Comparison of ENCODE assay signal across 10 mouse cellular contexts in genomic region chr17:35240384-35241304, GRCm38 (mm10). TPM values are rescaled to one million over a fixed set of nuclear protein-coding genes. Genes with fewer than 3 reads are reported as not detected.
DNase-seq lines count a peak whose midpoint lies in the region; ATAC-seq and TF ChIP-seq lines count a peak whose summit lies in the region.
"Had no signal": no experiment of that assay in that cellular context is flagged by ENCODE, and none has a peak within 500 bp of the region (broad histone marks: within the 10 kb centered on the region; RNA-seq: fewer than 3 reads in every experiment).

No protein-coding gene starts in this region.

- WGBS in embryonic facial prominence, embryonic 10.5 days, result 35% methylated on average over 12 of the region's 12 CpGs
- WGBS in hindbrain, embryonic 15.5 days, result 35% methylated on average over 12 of the region's 12 CpGs
- WGBS in liver, postnatal 0 days (ENCODE audit: insufficient replicate concordance), result 32% methylated on average over 12 of the region's 12 CpGs

- DNase-seq in layer of hippocampus, adult 11-12 months (ENCODE audit: low spot score), result peak; percentile 55
- no peak for DNase-seq in layer of hippocampus, adult 18-20 months (ENCODE audit: low spot score in 2 of 2)
- DNase-seq in embryonic facial prominence, embryonic 10.5 days (ENCODE audit: low spot score), result no peak
- DNase-seq in liver, postnatal 0 days, result no peak
- no peak for DNase-seq in spleen, postnatal 36 days (ENCODE audit: low spot score in 2 of 2)
- DNase-seq in natural killer cell, adult 2 months (ENCODE audit: low spot score in 2 of 2), result no peak
- no peak for DNase-seq in layer of hippocampus, postnatal 25 days (ENCODE audit: extremely low spot score in 1 of 2, low spot score in 1 of 2)

- no peaks in the 10 kb centered on the region for H3K27me3 ChIP-seq in embryonic facial prominence, embryonic 10.5 days (replicated peaks; ENCODE audit: low read depth, poor library complexity, severe bottlenecking)
- H3K27me3 ChIP-seq in hindbrain, embryonic 15.5 days, result no peaks in the 10 kb centered on the region
- no peaks in the 10 kb centered on the region for H3K27me3 ChIP-seq in liver, postnatal 0 days (ENCODE audit: insufficient read depth, low read length)

- H3K4me3 ChIP-seq in embryonic facial prominence, embryonic 10.5 days, result peak overlapping the region; percentile 98
- peak overlapping the region; percentile 90 for H3K4me3 ChIP-seq in hindbrain, embryonic 15.5 days
- peak overlapping the region; percentile 90 for H3K4me3 ChIP-seq in liver, postnatal 0 days (ENCODE audit: low read depth, low read length)

- TF ChIP-seq CTCF in liver, postnatal 0 days (IDR thresholded peaks at IDR 0.05; ENCODE audit: low read depth), result no peak

- H3K9me3 ChIP-seq in embryonic facial prominence, embryonic 10.5 days, result no peaks in the 10 kb centered on the region
- no peaks in the 10 kb centered on the region for H3K9me3 ChIP-seq in hindbrain, embryonic 15.5 days
- no peaks in the 10 kb centered on the region for H3K9me3 ChIP-seq in liver, postnatal 0 days (ENCODE audit: low read length)

- TF ChIP-seq EP300 in liver, postnatal 0 days (IDR thresholded peaks at IDR 0.05; ENCODE audit: low read depth), result no peak

- peak overlapping the region; percentile 52 for H3K9ac ChIP-seq in hindbrain, embryonic 15.5 days
- H3K9ac ChIP-seq in liver, postnatal 0 days (replicated peaks), result peak overlapping the region; percentile 97

- ATAC-seq in hindbrain, embryonic 15.5 days (ENCODE audit: low FRiP score, low read depth), result peak; percentile 4
- ATAC-seq in liver, postnatal 0 days, result no peak

- peak overlapping the region; percentile 66 for H3K4me2 ChIP-seq in hindbrain, embryonic 15.5 days
- H3K4me2 ChIP-seq in liver, postnatal 0 days (ENCODE audit: low read depth, low read length), result peak overlapping the region; percentile 89

- peaks cover 49% of the 10 kb centered on the region for H3K4me1 ChIP-seq in embryonic facial prominence, embryonic 10.5 days
- peaks cover 49% of the 10 kb centered on the region for H3K4me1 ChIP-seq in hindbrain, embryonic 15.5 days (replicated peaks)
- peaks cover 38% of the 10 kb centered on the region for H3K4me1 ChIP-seq in liver, postnatal 0 days (ENCODE audit: insufficient read depth)

- H3K27ac ChIP-seq in embryonic facial prominence, embryonic 10.5 days (replicated peaks), result peak overlapping the region; percentile 100
- H3K27ac ChIP-seq in hindbrain, embryonic 15.5 days (replicated peaks), result peak overlapping the region; percentile 99
- H3K27ac ChIP-seq in liver, postnatal 0 days (ENCODE audit: low read depth), result peak overlapping the region; percentile 100

- peaks cover 29% of the 10 kb centered on the region for H3K36me3 ChIP-seq in embryonic facial prominence, embryonic 10.5 days (replicated peaks)
- peaks cover 17% of the 10 kb centered on the region for H3K36me3 ChIP-seq in hindbrain, embryonic 15.5 days
- H3K36me3 ChIP-seq in liver, postnatal 0 days (replicated peaks; ENCODE audit: insufficient read depth, low read length), result peaks cover 24% of the 10 kb centered on the region

RNA-seq across cellular contexts. Expression of gene Ddx39b, which starts 0.9 kb away (rescaled TPM):
- 100 to 1,000 TPM; 210 to 215 TPM for total RNA-seq in layer of hippocampus, adult 18-20 months (2021)
- polyA plus RNA-seq in embryonic facial prominence, embryonic 10.5 days (2016; fragmentation: Nextera tagmentation; extraction: Ambion mirVana), result 726 and 735 TPM in 2 replicates
- polyA plus RNA-seq in hindbrain, embryonic 15.5 days (2015; fragmentation: Nextera tagmentation; extraction: Ambion mirVana), result 361 and 365 TPM in 2 replicates
- polyA plus RNA-seq in liver, postnatal 0 days (2015; fragmentation: Nextera tagmentation; extraction: Ambion mirVana), result 79.6 and 87.2 TPM in 2 replicates
- 100 to 1,000 TPM; 213 to 229 TPM for total RNA-seq in layer of hippocampus, postnatal 25 days (2021)

RNA-seq across cellular contexts. Expression of gene Nfkbil1, which starts 5.1 kb away (rescaled TPM):
- 10 to 100 TPM; 13.6 to 15.8 TPM for total RNA-seq in layer of hippocampus, adult 18-20 months (2021)
- 9.3 and 9.6 TPM in 2 replicates for polyA plus RNA-seq in embryonic facial prominence, embryonic 10.5 days (2016; fragmentation: Nextera tagmentation; extraction: Ambion mirVana)
- 10.8 and 12.0 TPM in 2 replicates for polyA plus RNA-seq in hindbrain, embryonic 15.5 days (2015; fragmentation: Nextera tagmentation; extraction: Ambion mirVana)
- polyA plus RNA-seq in liver, postnatal 0 days (2015; fragmentation: Nextera tagmentation; extraction: Ambion mirVana), result 4.1 and 4.4 TPM in 2 replicates
- 10 to 100 TPM; 13.7 to 14.8 TPM for total RNA-seq in layer of hippocampus, postnatal 25 days (2021)

RNA-seq across cellular contexts. Expression of gene Atp6v1g2, which starts 7.2 kb away (rescaled TPM):
- total RNA-seq in layer of hippocampus, adult 18-20 months (2021), result 100 to 1,000 TPM; 637 to 681 TPM
- 5.2 and 5.6 TPM in 2 replicates for polyA plus RNA-seq in embryonic facial prominence, embryonic 10.5 days (2016; fragmentation: Nextera tagmentation; extraction: Ambion mirVana)
- polyA plus RNA-seq in hindbrain, embryonic 15.5 days (2015; fragmentation: Nextera tagmentation; extraction: Ambion mirVana), result 99.1 and 110 TPM in 2 replicates
- 0.98 and 1.3 TPM in 2 replicates for polyA plus RNA-seq in liver, postnatal 0 days (2015; fragmentation: Nextera tagmentation; extraction: Ambion mirVana)
- 100 to 1,000 TPM; 607 to 639 TPM for total RNA-seq in layer of hippocampus, postnatal 25 days (2021)

RNA-seq across cellular contexts. Expression of gene Gm16181, which starts 20.0 kb away (rescaled TPM):
- total RNA-seq in layer of hippocampus, adult 18-20 months (2021), result not detected
- 0.33 and 0.40 TPM in 2 replicates for polyA plus RNA-seq in embryonic facial prominence, embryonic 10.5 days (2016; fragmentation: Nextera tagmentation; extraction: Ambion mirVana)
- 0.43 and 0.55 TPM in 2 replicates for polyA plus RNA-seq in hindbrain, embryonic 15.5 days (2015; fragmentation: Nextera tagmentation; extraction: Ambion mirVana)
- polyA plus RNA-seq in liver, postnatal 0 days (2015; fragmentation: Nextera tagmentation; extraction: Ambion mirVana), result 0.22 TPM in 2 replicates
- not detected for total RNA-seq in layer of hippocampus, postnatal 25 days (2021)
- total RNA-seq: neutrophil, adult 5-6 weeks had no signal
- polyA plus RNA-seq: brain, embryonic 14.5 days had no signal

RNA-seq across cellular contexts. Expression of gene H2-D1, which starts 21.9 kb away (rescaled TPM):
- 10 to 100 TPM; 22.1 to 26.7 TPM for total RNA-seq in layer of hippocampus, adult 18-20 months (2021)
- polyA plus RNA-seq in embryonic facial prominence, embryonic 10.5 days (2016; fragmentation: Nextera tagmentation; extraction: Ambion mirVana), result 30.3 and 32.9 TPM in 2 replicates
- polyA plus RNA-seq in hindbrain, embryonic 15.5 days (2015; fragmentation: Nextera tagmentation; extraction: Ambion mirVana), result 118 and 128 TPM in 2 replicates
- 256 and 291 TPM in 2 replicates for polyA plus RNA-seq in liver, postnatal 0 days (2015; fragmentation: Nextera tagmentation; extraction: Ambion mirVana)
- total RNA-seq in layer of hippocampus, postnatal 25 days (2021), result 10 to 100 TPM; 14.6 to 15.9 TPM

Comparison
In these comparisons a context has a peak if more than half of its experiments do, and no peak if none do; other contexts are left out.
1. RNA of gene Atp6v1g2, which starts 7.2 kb away (polyA plus RNA-seq): 99.1 to 110 TPM in hindbrain, embryonic 15.5 days; 5.2 to 5.6 TPM in embryonic facial prominence, embryonic 10.5 days and 0.98 to 1.3 TPM in liver, postnatal 0 days; every median in the first group is over 10 times any median in the second.
2. Peak in every context shown above with its lines, with median percentiles within 50 percentile points of each other: H3K27ac ChIP-seq and H3K4me3 ChIP-seq.